Mouse (Mus musculus) brain, embryonic 14.5 days (tissue): ENCODE results near the gene Alyref.

Experiments
- CTCF ChIP-seq: fragments of 200-500 bp; IDR thresholded peaks from 2 replicates; pipeline ENCODE4 v1.5.1; 2012; ENCODE audit warnings: inconsistent platforms, mild to moderate bottlenecking, moderate library complexity, borderline replicate concordance; ENCODE audit not compliant: insufficient read depth, insufficient read length; ENCODE audit errors: extremely low read depth
- POLR2A ChIP-seq: fragments of 200-500 bp; IDR thresholded peaks from 2 replicates; pipeline ENCODE4 v1.6.1; 2012; ENCODE audit warnings: mild to moderate bottlenecking, inconsistent platforms, borderline replicate concordance; ENCODE audit not compliant: poor library complexity, insufficient read depth, insufficient read length, severe bottlenecking; ENCODE audit errors: extremely low read depth

DNA sequence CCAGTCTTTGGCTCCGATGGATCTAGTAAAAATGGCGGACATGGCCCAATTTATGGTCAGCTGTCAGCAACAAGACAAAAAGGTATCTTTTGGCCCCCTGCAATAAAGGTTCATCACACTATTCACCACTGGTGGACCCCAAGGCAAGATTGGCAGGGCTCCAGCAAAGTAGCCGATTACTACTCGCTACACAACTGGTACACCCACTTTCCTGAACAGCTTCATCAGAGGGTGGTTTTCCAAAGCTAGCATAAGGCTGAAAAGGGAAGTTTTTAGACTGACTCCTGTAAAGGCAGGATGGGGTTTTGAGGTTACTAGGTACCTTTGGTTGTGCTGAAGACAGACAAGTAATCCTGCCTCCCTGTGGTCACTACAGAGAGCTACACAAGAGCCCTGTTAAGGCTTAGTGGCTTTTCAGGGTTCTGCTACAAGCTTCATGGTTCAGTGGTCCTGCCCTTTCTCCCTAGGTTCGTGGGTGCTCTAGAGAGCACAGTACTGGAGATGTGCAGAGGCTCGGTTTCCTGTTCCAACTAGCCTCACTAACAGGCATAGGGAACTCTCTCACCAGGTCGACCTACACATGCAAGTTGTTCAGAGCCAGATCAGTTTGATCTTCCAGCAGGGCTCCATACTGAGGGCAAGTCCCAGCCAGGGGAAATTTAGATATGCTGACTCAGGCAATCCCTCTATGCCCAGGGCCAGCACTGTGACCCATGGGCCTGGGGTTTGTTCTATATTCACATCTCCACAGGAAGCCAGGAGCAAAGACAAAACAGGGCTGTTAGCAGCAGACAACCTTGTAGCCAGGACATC, 20.7 kb downstream of the Alyref start:
- TF ChIP-seq CTCF = peak; percentile 37; the same call in 1 of the 2 replicates
- TF ChIP-seq POLR2A = no peak
